Mouse (Mus musculus) MEL-GATA-1-ER (cell line): ENCODE data around the gene Man1c1.

Experiments used
- DNase-seq: peaks from one replicate; pipeline ENCODE4 v3.0.0-alpha.2; 2012; ENCODE audit warnings: low read depth; ENCODE audit errors: extremely low read depth

Gene Man1c1

GRCm38 (mm10) chr4:134586126-134586525 lies 118.0 kb downstream of the Man1c1 start:
- no peak for DNase-seq

DNA sequence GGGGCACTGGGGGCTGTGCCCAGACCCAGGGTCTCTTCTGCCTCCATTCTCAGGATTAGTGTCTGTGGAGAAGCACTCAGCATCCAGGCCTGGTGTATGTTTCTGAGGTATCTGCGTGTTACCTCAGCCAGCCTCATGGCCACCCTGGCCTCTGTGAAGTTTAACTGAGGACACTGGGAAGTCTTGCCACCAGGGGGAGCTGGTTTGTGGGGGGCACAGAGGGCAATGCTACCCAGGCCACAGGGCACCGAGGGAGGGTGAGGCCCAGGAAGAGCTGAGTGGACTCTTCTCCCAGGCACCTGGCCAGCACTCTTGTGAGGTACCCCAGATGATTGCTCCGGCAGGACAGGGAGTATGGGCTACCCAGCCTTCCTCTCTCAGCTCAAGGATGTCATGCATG lies 120.6 kb downstream of the Man1c1 start:
- DNase-seq: no peak

- DNase-seq: no peak
Observed at GRCm38 (mm10) chr4:134581365-134581764, 122.7 kb downstream of the Man1c1 start.

- no peak for DNase-seq
Observed at GRCm38 (mm10) chr4:134580351-134581148, 123.5 kb downstream of the Man1c1 start.

DNA sequence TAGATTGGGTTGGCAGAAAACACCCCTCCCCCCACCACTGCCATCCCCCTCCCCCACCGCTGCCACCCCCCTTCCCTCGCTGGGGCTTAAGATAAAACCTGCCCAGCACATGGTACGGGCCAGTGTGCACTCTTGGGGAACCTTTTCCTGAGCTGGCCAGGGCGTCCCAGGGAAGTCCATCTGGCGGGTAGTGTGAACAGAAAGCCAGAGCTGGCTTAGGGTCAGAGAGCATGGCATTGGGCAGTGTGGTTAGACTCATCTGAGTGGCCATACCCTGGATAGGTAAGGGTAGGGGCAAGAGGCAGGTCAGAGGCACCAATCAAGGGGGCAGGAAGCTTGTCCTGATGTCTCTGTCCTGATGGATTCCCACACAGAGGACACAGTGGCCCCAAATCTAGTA lies 124.5 kb downstream of the Man1c1 start:
- DNase-seq: no peak

- no peak for DNase-seq
Observed at GRCm38 (mm10) chr4:134579212-134579611, 124.9 kb downstream of the Man1c1 start.

DNA sequence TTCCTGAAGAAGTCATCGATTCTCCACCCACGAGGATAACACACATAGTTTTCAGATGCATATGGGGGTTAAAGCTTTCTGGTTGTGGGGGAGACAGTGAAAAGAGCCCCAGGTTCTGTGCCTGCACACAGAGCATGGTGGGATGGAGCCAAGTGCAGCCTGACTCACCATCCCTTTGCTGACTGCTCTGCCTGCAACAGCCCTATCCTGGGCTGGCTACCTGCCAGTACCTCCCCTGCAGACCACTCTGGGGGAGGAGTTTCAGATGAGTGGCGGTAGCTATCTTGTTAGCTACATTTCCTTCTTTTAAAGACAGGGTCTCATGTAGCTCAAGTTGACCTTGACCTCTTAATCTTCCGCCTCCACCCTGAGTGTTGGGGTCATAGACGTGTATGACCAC lies 125.7 kb downstream of the Man1c1 start:
- DNase-seq: no peak

DNA sequence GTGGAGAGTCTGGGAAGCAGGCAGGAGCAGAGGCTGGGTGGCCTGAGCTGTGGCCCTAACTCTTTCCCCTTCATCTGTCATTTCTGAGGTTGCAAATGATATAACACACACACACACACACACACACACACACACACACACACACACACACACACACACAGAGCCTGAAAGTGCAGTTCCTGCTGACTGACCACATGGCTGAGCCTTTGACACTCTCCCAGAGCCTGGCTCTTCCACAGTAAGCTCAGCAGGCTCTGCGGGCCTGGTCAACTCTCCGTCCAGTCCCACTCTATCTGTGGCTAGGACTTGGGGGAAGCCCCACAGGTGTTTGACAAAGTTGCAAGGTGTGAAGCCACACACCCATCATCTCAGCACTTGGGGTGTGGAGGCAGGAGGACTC lies 126.8 kb downstream of the Man1c1 start:
- no peak for DNase-seq

DNA sequence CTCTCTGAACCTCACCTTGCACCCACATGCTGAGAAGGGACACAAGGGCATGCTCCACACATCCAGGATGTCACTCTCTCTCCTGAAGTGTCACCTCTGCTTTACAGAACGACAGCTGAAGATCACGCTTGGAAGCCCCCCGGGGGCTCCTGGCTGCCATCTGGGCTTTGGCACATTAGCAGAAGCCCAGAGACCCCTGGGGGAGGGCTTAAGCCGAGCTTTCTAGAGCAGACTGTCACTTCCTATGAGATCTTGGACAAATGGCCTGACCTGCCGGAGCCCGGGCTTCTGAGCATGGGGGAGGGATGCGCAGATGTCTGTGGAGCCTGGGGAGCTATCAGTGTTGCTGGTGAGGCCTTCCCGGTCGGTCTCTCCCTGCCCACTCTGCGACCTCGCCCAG lies 128.6 kb downstream of the Man1c1 start:
- DNase-seq: no peak

GRCm38 (mm10) chr4:134572449-134573300 lies 131.4 kb downstream of the Man1c1 start:
- no peak for DNase-seq

DNA sequence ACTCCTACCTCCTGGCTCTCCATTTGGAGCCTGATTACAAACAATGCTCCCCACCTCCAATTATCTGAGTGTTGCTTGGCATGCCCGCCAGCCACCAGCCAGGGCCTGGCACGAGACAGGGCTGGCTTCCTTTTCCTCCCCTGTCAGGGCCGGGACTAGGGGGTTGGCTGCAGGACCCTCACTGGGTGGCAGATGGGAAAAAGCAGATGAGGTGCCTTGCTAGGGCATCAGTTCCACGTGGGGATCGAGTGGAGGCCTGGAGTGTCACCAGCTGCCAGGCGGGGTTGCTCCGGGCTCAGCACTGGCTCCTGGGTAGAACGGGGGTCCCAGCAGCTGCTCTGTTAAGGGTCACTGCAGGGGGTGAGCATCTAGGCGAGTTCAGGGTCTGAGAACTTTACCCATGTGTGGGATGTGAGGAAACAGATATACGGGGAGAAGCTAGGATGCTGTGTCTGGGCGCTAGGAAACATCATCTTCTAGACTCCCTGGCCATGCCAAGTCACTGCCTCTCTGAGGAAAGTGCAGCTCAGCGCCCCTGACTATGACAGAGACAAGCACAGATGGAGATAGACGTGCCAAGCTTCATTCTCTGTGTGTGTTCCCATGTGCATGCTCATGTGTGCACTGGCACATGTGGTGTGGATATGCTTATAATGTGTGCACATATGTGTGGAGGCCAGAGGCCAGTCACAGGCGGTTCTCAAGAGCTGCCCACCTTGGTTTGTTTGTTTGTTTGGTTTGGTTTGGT lies 133.2 kb downstream of the Man1c1 start:
- no peak for DNase-seq

GRCm38 (mm10) chr4:134569831-134570230 lies 134.3 kb downstream of the Man1c1 start:
- DNase-seq: no peak

DNA sequence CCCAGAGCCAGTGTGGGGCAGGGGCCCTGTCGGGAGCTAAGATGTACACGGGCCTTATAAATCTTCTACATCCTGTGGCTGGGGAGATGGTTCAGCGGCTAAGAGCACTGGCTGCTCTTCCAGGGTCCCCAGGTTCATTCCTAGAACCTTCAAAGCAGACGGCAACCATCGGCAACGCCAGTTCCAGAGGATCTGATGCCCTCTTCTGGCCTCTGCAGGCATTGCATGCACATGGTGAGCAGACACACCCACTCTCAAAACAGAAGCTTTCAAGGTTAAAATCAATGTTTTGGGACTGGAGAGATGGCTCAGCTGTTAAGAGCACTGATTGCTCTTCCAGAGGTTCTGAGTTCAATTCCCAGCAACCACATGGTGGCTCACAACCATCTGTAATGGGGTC lies 134.9 kb downstream of the Man1c1 start:
- no peak for DNase-seq

DNA sequence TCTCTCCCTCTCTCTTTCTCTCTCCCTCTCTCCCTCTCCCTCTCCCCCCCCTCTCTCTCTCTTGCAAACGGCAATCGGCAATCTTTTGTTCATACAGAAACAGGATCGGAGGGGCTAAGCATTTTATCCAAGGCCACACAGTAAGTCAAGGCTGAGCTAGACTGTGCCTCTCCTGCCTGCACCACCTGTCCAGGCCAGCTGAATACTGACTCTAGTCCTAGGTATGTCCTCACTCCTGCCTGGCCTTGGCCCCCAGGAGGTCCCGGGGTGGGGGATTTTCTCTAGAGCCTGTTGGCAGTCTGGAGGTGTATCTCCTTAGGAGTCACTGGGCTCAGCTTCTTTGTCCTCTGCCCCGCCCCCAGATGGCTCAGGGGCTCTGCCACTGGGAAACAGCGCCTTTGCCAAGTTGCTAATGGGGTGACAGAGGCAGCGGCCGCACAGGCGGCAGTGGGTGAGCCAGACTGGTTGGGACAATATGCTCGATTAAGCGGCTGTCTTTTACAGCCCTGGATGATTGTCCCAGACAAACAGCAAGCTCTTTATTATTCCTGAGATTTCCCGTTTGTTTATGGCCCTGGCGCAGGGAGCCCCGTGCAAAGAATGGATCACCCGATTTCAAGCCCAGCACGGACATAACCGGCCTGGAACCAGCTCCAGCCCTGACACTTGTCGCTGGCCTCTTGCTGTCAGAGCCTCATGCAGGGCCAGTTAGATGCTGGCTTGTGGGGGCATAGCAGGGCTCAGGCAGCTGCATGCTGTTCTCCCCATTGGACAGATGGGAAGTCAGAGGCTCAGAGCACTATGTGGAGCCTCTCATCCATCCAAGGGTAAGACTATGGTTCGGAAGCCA lies 136.5 kb downstream of the Man1c1 start:
- DNase-seq: no peak

DNA sequence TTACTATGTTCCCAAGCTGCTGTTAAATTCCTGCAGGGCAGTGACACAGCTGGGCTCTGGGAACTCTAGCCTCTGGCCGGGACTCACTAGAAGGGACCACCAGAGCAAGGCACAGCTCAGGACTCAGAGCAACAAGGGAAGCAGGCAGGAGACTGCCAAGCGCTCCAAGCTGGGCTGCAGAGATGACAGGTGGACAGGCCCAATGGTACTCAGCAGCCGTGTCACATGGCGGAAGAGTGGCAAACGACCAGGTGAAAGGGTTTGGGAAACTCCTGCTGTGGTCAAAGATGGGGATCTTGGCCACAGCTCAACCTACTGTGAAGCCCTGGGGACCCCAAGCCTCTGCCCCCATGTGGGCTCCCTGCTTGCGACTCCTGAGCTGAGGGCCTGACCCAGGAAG lies 140.0 kb downstream of the Man1c1 start:
- no peak for DNase-seq

GRCm38 (mm10) chr4:134563624-134564023 lies 140.5 kb downstream of the Man1c1 start:
- DNase-seq: no peak

DNA sequence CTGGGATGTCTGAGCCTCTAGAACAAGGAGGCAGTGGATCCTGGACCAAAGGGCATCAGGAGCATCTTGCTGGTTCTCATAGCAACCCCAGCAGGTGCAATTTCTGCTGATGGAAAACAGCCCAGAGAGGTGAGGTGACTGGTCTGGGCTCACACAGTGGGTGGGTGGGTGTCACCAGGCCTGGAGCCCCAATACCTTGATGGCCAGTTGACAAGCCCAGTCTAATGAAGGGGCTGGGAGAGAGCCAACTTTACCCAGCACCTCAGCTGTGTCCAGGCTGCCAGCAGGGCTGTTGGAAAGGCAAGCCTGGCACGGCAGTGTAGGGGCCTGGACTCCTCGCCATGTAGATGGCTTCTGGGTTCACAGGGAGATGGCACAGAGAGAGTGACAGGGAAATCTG lies 142.1 kb downstream of the Man1c1 start:
- DNase-seq: no peak

GRCm38 (mm10) chr4:134560699-134561098 lies 143.4 kb downstream of the Man1c1 start:
- no peak for DNase-seq

- DNase-seq: no peak
Observed at GRCm38 (mm10) chr4:134559154-134559553, 144.9 kb downstream of the Man1c1 start.

GRCm38 (mm10) chr4:134558570-134559113 lies 145.4 kb downstream of the Man1c1 start:
- DNase-seq: no peak
